Mouse (Mus musculus): Measurements from ENCODE around the gene Rilpl1.

GRCm38 (mm10) chr5:124578633-124579317 lies 47.6 kb upstream of the Rilpl1 start, which contains the start of the genes Eif2b1 and Gtf2h3:
- TF ChIP-seq CTCF (IDR thresholded peaks at IDR 0.05; ENCODE audit: borderline replicate concordance, extremely low read depth, insufficient read depth, insufficient read length), result no peak
- TF ChIP-seq POLR2A (IDR thresholded peaks at IDR 0.05; ENCODE audit: borderline replicate concordance, extremely low read depth, insufficient read depth, insufficient read length, poor library complexity, severe bottlenecking), result peak; percentile 71; the same call in 1 of the 2 replicates
